Mouse (Mus musculus): ENCODE measurements around the gene Mitf.

The Mitf gene

GRCm38 (mm10) chr6:97806781-97807743 is at the start of gene Mitf:
Mitf (plus strand) TSS chr6:97807052.
- DNase-seq (ENCODE audit: low spot score), result peak; percentile 92

DNA sequence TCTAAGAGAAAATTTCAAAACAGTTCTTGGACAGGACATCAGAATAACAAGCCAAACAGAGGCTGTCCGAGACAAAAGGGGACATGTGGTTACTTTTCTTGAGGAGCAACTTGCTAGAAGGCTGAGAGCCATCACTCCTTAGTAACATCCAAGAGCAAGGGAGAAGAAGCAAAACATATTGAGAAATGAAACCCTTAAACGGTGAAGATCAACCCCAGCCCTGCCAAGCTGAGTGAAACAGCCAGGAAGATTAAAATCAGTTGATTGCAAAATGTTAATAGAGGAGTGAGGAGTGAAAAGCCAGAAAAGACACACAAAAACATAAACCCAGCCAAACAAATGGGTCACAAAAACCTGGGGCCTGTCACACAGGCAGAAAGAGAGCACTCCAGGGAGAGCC is 49.5 kb upstream of the Mitf start:
- no peak for DNase-seq (ENCODE audit: low spot score)

- DNase-seq (ENCODE audit: low spot score), result no peak
Measured at GRCm38 (mm10) chr6:97758884-97759283, 48.0 kb upstream of the Mitf start.

DNA sequence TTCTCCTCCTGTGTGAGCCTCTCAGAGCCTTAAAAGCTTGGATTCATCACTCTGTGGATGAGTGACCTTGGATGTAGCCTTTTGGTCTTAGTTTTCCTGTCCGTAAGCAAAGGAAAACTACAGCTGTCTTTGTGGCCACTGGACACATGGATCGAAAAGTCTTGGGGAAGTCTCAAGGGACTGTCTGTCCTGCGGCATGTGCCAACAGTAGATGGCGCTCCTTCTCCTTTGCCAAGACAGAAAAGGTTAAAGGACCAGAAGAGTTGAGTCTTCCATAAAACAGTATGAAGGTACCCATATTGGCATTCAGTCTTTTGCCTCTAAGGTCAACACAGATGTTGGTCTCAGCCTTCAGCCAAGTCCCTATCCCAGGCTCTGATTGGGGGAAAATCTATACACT is 47.6 kb upstream of the Mitf start:
- DNase-seq (ENCODE audit: low spot score), result peak; percentile 22

DNA sequence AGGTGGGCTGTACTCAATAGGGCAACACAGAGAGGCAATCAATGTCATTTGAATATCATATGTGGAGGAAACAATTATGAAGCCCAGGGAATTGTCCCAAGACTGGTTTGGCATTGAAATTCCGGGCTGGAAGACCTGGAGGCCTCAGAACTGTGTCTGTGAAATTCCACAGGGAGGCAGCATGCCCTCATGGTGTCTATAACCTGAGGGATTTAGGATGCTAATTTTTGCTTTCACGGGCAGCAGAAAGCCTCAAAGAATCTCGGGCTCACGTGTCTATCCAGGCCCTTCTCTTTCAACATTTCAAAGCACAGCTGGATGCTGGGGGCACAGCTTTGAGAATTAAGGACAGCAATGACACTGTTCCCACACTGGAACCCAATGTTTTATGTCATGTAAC is 45.5 kb upstream of the Mitf start:
- DNase-seq (ENCODE audit: low spot score), result peak; percentile 32

DNA sequence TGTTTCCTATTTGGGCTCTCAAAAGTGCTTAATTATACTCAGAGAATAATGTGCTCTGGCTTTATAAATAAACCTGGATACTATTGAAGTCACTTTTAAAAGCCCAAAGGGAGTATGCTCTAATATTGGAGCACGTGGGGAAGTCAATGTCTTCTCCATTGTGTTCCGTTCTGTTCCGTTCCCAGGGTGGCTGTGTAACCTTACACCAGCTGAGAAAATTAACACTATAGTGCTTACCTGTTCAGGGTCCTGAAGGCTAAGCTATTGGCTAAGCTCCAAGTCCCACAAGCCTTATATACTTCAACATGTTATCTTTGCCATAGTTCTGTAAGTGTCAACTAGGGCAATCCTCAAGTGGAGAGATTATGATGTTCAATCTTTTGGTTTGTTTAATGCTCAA is 42.9 kb upstream of the Mitf start:
- no peak for DNase-seq (ENCODE audit: low spot score)

DNA sequence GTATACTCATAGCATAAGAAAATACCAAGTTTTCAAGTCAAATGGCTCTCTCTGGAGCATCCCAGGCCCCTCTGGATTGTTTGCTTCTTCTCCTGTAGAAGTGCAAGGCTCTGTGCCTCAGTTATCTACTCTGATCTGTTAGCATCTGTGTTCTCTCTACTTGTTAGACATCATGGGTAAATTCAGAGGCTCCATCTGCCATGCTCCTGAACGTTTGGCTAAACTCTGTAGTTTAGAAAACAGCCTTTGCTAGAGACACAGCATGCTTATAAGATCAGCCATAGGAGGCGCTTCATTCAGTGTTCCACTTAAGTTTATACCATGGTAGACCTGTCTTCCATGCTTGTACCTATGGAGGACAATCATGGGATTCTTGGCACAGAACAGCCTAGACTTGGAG is 39.0 kb upstream of the Mitf start:
- DNase-seq (ENCODE audit: low spot score), result no peak

GRCm38 (mm10) chr6:97769549-97769948 is 37.3 kb upstream of the Mitf start:
- no peak for DNase-seq (ENCODE audit: low spot score)

GRCm38 (mm10) chr6:97781316-97781715 is 25.5 kb upstream of the Mitf start:
- DNase-seq (ENCODE audit: low spot score), result no peak

- DNase-seq (ENCODE audit: low spot score), result no peak
Measured at GRCm38 (mm10) chr6:97782291-97782690, 24.6 kb upstream of the Mitf start.

- no peak for DNase-seq (ENCODE audit: low spot score)
Measured at GRCm38 (mm10) chr6:97786871-97787270, 20.0 kb upstream of the Mitf start.

DNA sequence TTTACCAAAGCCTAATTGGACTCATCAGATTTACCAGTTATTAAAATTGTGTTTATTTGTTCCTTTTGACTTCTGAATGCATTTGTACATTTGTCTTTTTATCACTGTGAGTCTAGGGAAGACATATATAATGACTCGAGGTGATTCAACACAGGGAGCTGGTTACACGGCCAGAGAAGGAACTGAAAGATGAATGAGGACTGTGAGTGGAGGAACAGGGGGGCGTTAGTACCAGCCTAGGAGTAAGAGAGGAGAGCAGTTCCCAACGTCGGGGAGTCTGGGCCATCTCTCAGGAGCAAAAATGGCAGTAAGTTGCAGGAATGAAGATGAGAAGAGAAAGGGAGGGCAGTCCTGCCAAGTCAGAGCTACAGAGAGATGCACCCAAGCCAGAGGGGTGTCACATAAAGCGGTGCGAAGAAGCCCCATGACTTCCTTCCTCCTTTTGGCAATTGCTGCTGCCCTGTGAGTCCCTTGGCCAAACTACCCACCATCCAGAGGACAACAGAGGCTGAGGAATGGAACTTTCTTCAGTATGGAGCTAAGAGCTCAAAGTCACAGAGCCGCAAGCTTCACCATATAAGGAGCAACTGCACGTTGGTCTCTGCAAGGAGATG is 18.4 kb upstream of the Mitf start:
- DNase-seq (ENCODE audit: low spot score), result no peak

GRCm38 (mm10) chr6:97789700-97790099 is 17.2 kb upstream of the Mitf start:
- DNase-seq (ENCODE audit: low spot score), result no peak

- no peak for DNase-seq (ENCODE audit: low spot score)
Measured at GRCm38 (mm10) chr6:97792104-97792503, 14.7 kb upstream of the Mitf start.

- no peak for DNase-seq (ENCODE audit: low spot score)
Measured at GRCm38 (mm10) chr6:97795175-97795574, 11.7 kb upstream of the Mitf start.

- DNase-seq (ENCODE audit: low spot score), result no peak
Measured at GRCm38 (mm10) chr6:97800615-97801014, 6.2 kb upstream of the Mitf start.

DNA sequence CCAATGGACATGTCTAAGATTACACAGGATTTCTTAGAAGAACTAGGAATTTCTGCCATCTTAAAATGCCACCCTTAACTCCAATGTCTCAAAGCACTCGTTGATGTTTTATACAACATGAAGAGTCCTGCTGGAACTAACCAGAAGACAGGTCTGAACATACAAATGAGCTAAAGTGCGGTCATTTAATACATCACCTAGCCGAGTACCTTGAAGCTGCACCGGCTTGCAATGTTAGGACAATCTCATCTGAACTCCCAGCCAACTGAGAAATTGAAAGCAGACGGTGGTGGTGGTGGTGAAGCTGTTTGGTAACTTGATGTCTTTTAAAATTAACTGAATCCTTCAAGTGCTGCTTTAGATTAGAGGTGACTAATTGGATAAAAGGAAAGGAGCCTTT is 801 bp upstream of the Mitf start:
- DNase-seq (ENCODE audit: low spot score), result no peak

GRCm38 (mm10) chr6:97814191-97814590 is 7.3 kb downstream of the Mitf start:
- no peak for DNase-seq (ENCODE audit: low spot score)

GRCm38 (mm10) chr6:97815723-97816122 is 8.9 kb downstream of the Mitf start:
- DNase-seq (ENCODE audit: low spot score), result no peak

GRCm38 (mm10) chr6:97816806-97817205 is 10.0 kb downstream of the Mitf start:
- DNase-seq (ENCODE audit: low spot score), result no peak

GRCm38 (mm10) chr6:97818128-97818527 is 11.3 kb downstream of the Mitf start:
- no peak for DNase-seq (ENCODE audit: low spot score)

- DNase-seq (ENCODE audit: low spot score), result no peak
Measured at GRCm38 (mm10) chr6:97818948-97819347, 12.1 kb downstream of the Mitf start.

GRCm38 (mm10) chr6:97820505-97820904 is 13.7 kb downstream of the Mitf start:
- no peak for DNase-seq (ENCODE audit: low spot score)

All from left cerebral cortex, adult 11 months (tissue).